Mouse (Mus musculus) frontal cortex, postnatal 25 days (tissue): ENCODE results near the gene Odc1.
"Not testable (repeated sequence)": the region's sequence is repeated elsewhere in the genome, so short reads cannot be mapped to it uniquely, and the experiment has no call there.

Experiments used
- DNase-seq, 2 experiments: peaks; one replicate each; pipeline ENCODE4 v3.0.0; 2022; ENCODE audit warnings: low spot score in 2 of 2

The Odc1 gene

DNA sequence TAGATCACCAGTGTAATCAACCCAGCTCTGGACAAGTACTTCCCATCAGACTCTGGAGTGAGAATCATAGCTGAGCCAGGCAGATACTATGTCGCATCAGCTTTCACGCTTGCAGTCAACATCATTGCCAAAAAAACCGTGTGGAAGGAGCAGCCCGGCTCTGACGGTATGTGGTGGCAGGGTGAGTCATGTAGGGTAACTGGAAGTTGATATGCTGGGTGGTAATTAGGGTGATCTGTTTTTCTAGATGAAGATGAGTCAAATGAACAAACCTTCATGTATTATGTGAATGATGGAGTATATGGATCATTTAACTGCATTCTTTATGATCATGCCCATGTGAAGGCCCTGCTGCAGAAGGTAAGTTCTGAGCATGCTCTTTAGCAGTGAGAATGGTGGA, 4.8 kb downstream of the Odc1 start:
- DNase-seq = not testable (repeated sequence)

DNA sequence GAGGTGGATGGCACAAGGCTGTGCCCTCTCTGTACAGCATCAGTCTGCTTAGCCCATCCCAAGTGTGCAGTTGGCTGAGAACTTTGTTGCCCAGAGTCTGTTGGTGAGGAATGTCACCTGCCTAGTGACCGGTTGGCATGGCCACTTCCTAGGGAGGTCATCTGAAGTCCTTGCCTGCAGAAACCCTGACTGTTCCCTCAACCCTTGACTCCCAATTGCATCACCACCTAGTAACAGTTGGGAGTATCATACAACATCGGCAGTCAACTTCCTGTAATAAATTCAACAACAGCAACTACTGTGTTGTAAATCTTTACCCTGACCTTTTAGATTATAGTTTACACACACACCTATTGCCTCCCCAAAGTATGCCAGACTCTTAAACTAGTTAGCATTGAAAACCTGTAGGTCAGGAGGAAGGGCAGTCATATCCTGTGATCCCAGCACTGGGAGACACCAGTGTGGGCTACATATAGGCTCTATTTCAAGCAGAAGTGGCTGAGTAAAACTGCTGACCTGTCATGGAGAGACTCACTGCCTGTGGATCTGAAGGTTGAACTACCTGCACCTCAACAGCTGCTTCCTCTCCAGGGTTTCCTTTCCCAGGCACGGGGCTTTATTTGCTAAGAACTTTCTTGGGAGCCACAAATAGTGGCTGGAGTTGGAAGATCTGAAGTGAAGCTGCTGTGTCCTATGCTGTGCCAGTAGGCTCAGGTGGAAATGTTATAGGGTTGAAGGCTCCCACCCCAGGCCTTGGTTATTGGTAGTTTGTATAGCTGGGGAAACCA, 6.8 kb downstream of the Odc1 start:
- no peak for DNase-seq

DNA sequence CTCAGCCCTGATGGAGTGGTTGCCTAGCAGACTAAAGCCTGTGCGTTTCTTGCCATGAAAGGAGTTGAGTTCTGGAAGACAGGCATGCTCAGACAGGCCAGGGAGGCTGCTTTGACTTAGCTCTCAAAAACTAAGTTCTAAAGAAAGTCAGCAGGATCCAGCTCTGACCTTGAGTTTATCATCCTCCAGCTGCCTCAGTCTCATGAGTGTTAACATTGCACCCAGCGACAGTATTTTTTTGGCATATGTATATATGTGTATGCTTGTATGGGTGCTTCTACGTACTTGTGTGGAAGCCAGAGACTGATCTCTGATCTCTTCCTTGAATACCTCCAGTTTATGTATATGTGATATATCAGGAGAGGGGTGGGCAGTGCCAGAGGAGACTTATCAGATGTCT, 7.8 kb downstream of the Odc1 start:
- no peak for DNase-seq

DNA sequence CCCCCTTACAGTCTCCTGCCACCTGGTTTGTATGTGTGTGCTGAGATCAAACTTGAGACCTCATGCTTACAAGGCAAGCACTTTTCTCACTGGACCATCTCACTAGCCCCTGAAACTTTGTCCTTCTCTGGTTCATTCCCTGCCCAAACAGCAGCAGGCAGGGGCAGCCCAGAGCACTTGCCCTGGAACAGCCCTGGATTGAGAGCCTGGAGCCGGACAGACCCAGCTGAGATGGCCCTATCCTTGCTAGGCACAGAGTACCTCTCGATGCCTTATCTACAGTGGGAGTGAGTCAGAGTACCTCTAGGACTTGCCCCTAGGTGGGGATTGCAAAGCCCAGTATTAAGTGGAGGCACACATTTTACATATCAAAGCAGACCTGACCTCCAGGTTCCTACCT, 8.4 kb downstream of the Odc1 start:
- DNase-seq = no peak

- no peak for DNase-seq
Measured at GRCm38 (mm10) chr12:17553627-17554026, 9.0 kb downstream of the Odc1 start.

GRCm38 (mm10) chr12:17554200-17554951, 9.8 kb downstream of the Odc1 start:
- peak; percentile 91 to 92 for DNase-seq

- DNase-seq = peak; percentile 72 to 77
Measured at GRCm38 (mm10) chr12:17556430-17557343, 12.1 kb downstream of the Odc1 start.

DNA sequence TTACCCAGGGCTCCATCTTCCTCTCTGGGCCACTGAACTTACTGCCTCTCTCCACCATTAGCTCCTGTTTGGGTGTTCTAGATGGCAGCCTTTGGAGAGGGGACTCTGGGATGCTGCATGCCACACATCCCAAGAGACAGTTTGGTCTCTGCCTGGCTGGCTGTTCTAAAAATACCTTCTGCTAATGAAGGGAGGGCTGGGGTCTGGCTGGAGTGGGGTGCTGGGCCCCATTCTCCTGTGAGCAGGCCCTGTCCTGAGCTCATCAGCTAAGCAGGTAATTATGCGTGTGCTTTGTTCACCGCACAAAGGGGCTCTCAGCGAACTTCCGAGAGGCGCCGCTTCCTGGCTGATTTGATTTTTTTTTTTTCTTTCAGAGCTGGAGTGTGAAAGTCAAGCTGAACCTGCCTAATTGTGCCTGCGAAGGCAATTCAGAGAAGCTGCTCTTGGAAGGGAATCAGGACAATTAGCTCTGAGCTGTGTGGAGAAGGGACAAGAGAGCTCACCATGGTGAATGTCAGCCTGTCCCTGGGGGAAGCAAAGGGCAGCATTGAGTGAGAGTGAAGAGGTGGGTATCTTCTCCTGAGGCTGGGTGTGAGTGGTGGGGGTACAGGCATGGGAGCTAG, 12.9 kb downstream of the Odc1 start:
- DNase-seq = no peak

DNA sequence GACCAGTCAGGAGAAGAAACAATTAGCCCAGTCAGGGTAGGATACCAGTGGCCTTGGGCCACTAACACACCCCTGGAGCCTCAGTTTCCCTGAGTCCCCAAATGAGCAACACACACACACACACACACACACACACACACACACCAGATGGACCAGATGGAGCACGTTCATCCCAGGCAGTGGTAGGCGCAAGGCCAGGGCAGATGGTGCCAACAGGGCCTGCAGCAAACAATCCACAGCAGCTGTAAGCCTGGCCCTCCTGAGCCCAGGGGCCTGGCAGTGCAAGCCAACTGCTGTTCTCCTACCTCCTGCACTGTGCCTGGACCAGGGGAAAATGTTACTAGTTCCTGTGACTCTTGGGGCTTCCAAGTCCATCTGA, 13.4 kb downstream of the Odc1 start:
- DNase-seq = no peak

DNA sequence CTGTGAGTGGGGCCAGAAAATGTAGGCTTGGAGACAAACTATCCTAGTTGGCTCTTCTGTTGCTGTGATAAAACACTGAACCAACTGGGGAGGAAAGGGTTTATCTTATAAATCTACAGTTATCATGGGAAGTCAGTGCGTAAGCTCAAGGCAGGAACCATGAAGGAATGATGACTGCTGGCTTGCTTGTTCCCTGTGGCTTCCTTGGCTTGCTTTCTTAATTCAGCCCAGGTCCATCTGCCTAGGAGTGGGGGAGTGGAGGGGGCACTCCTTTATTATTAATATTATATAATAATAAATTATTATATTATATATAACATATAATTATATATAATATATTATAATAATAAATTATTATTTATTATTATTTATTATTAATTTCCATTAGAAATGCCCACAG, 17.8 kb downstream of the Odc1 start:
- no peak for DNase-seq

GRCm38 (mm10) chr12:17565393-17566045, 20.9 kb downstream of the Odc1 start:
- DNase-seq = no peak

DNA sequence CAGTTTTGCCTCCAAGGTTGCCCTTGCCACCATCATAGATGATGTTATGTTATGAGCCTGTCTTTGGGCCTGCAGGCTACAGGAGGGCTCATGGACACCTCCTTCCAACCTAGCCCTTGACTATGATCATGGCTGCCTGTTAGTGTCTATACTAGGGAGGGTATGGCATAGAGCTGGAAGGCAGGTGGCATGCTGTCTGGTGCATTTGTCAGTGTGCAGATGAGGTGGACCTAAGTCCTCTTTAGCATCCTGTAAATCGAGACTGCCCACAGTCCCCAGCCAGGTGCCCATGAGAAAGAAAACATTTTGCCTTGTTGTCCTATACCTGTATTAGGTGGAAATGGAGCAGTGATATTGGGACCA, 21.4 kb downstream of the Odc1 start:
- DNase-seq = no peak

DNA sequence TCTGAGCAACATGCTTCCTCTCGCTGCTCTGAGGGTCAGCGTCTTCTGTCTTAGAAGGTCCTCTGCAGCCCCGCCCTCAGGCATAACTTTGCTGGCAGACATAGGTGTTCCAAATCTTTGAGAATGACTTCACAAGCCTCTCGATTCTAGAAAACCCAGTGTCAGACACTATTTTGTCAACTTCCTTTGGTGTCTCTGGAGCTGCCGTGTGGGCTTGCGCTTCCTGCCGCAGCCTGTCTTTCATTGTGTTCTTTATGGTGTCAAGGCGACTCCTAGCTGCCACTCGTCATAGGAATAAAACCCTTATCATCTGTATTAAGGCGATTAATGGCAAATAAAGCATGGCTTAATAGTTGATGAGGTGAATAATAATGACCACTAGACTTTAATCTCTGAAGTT, 24.0 kb downstream of the Odc1 start:
- no peak for DNase-seq

GRCm38 (mm10) chr12:17574591-17574990, 30.0 kb downstream of the Odc1 start:
- DNase-seq = no peak

- no peak for DNase-seq
Measured at GRCm38 (mm10) chr12:17575156-17575910, 30.7 kb downstream of the Odc1 start.

GRCm38 (mm10) chr12:17576041-17576440, 31.4 kb downstream of the Odc1 start:
- DNase-seq = no peak

DNA sequence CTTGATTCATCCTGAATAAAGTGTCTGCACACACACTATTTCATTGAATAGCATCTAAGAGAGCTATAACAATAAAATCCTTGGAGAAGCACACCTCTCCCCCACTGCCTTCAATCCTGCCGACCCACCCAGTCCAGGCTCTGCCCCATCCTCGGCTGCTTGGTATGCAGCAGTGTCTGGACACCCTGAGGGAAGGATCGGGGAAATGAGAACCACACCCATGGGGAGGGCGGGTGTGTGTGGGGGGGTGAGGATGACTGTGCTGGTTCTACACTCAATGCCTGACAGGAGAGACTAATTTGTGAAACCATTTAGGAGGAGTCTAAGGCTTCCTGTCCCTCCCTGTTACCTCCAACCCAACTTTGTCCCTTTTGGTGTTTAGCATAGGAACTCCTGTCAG, 34.0 kb downstream of the Odc1 start:
- DNase-seq = no peak

GRCm38 (mm10) chr12:17581001-17581400, 36.4 kb downstream of the Odc1 start:
- DNase-seq = no peak

GRCm38 (mm10) chr12:17582406-17582805, 37.8 kb downstream of the Odc1 start:
- no peak for DNase-seq

GRCm38 (mm10) chr12:17583860-17584259, 39.3 kb downstream of the Odc1 start:
- no peak for DNase-seq

GRCm38 (mm10) chr12:17586011-17586410, 41.4 kb downstream of the Odc1 start:
- no peak for DNase-seq
